Mouse (Mus musculus) lung, postnatal 0 days (tissue): ENCODE data around the gene 1700017B05Rik. TPM values are rescaled to one million over a fixed set of nuclear protein-coding genes. Genes with fewer than 3 reads are reported as not detected.
"Not testable (repeated sequence)": the region's sequence is repeated elsewhere in the genome, so short reads cannot be mapped to it uniquely, and the experiment has no call there.

ENCODE experiments used
- ATAC-seq: fragments of 200-750 bp; cut with Nextera tagmentation; 2 replicates; pipeline ENCODE4 v1.8.0; 2017; ENCODE audit warnings: moderate library complexity
- DNase-seq: peaks from one replicate; pipeline ENCODE4 v3.0.0-alpha.2; 2016; ENCODE audit warnings: low spot score
- H3K27ac ChIP-seq: fragments of 300-500 bp; sonication (generic); 2 replicates; pipeline ENCODE4 v1.5.1; 2014; ENCODE audit warnings: antibody characterized with exemption, mild to moderate bottlenecking, low read length, mixed read lengths
- H3K27me3 ChIP-seq: fragments of 300-500 bp; sonication (generic); replicated peaks from 2 replicates; pipeline ENCODE4 v1.6.1; 2014; ENCODE audit warnings: low read length, mixed read lengths; ENCODE audit not compliant: insufficient read depth
- H3K36me3 ChIP-seq: fragments of 300-500 bp; sonication (generic); 2 replicates; pipeline ENCODE4 v1.6.1; 2014; ENCODE audit warnings: low read length, mixed read lengths; ENCODE audit not compliant: insufficient read depth
- H3K4me1 ChIP-seq: fragments of 300-500 bp; sonication (generic); 2 replicates; pipeline ENCODE4 v1.6.1; 2014; ENCODE audit warnings: antibody characterized with exemption, low read depth, low read length, mixed read lengths; ENCODE audit not compliant: insufficient read depth
- H3K4me2 ChIP-seq: fragments of 300-500 bp; sonication (generic); replicated peaks from 2 replicates; pipeline ENCODE4 v1.6.1; 2014; ENCODE audit warnings: low read depth, mild to moderate bottlenecking, low read length, moderate library complexity, mixed read lengths
- H3K4me3 ChIP-seq: fragments of 300-500 bp; sonication (generic); 2 replicates; pipeline ENCODE4 v1.5.1; 2014; ENCODE audit warnings: low read depth, low read length
- H3K9ac ChIP-seq: fragments of 300-500 bp; sonication (generic); replicated peaks from 2 replicates; pipeline ENCODE4 v1.6.1; 2014; ENCODE audit warnings: low read depth, mild to moderate bottlenecking
- H3K9me3 ChIP-seq: fragments of 300-500 bp; sonication (generic); 2 replicates; pipeline ENCODE4 v1.6.1; 2016; ENCODE audit warnings: low read length, mixed read lengths
- CTCF ChIP-seq: IDR thresholded peaks from 2 replicates; pipeline ENCODE4 v1.5.1; 2016; ENCODE audit warnings: antibody characterized with exemption, mild to moderate bottlenecking
- EP300 ChIP-seq: IDR thresholded peaks from 2 replicates; pipeline ENCODE4 v1.6.1; 2016; ENCODE audit warnings: antibody characterized with exemption, mild to moderate bottlenecking, control low read depth
- WGBS: fragments of 180-500 bp; shearing (Covaris S2); extraction: QIAGEN DNeasy Blood & Tissue Kit; methylation state at CpG from one replicate; pipeline ENCODE4 v1.1.7; 2014; 5-methylcytosine and 5-hydroxymethylcytosine counted together
- polyA plus RNA-seq: library from polyadenylated mRNA; unstranded; fragments of >200 nt; fragmentation: Nextera tagmentation; extraction: Ambion mirVana; gene quantifications from 2 replicates; pipeline ENCODE4 v1.2.1, GENCODE M21; 2015

The 1700017B05Rik gene
- polyA plus RNA-seq = 15.6 TPM in 2 replicates

DNA sequence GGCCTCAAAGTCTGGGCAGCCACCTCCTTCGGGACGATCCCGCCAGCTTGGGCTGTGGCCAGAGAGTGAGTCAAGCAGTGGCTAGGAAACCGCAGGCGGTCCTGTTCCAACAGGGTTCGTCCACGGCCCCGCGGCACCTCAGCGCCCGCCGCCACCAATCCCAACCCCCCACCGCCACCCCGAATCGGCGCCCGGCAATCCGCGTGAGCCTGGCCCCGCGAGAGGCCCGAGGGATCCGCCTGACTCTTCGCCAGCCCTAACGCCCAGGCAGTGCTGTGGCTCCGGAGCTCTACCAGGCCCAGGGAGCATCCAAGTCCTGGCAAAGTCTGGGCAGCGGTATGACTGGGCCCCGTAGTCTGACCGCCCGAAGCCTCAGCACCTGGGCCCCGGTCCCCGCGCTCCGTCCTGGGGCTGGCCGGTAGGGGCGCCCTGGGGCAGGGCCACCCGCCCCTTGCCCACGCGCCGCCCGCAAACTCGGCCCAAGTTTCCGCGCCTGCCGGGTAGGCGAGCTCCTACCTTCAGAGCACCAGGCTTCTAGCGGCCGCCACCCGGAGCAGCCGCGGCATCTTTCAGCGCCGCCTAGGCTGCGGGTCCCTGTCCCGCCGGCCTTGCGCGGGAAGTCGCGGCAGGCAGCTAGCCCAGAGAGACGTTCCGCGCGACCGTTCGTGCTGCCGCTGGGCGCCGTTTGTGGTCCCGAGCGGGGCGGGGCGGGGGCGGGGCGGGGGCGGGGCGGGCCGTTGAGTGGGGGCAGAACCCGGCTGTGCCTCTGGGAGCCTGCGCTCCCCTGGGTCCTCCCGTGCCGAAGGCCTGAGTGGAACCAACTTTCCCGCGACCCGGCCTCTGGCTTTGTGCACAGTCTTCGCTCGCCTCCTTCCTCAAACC lies at the start of gene 1700017B05Rik:
TSS of gene 1700017B05Rik (minus strand) at position 700 of the 882 bp plus-strand sequence.
- Histone ChIP-seq H3K27ac (peak within 1 kb of the TSS; percentile 89), H3K36me3 (peaks cover 16% of the 10 kb centered on the region), H3K4me2 (peak within 1 kb of the TSS; percentile 90), H3K4me3 (peak within 1 kb of the TSS; percentile 79), H3K27me3 (no peaks in the 10 kb centered on the region), H3K9ac (peak within 1 kb of the TSS; percentile 91), H3K4me1 (peaks cover 8% of the 10 kb centered on the region), H3K9me3 (no peaks in the 10 kb centered on the region)
- ATAC-seq (peak; percentile 87), DNase-seq (peak; percentile 78)
- TF ChIP-seq CTCF (peak; percentile 84), EP300 (no peak)
- WGBS = 2% methylated on average over 66 of the region's 87 CpGs

DNA sequence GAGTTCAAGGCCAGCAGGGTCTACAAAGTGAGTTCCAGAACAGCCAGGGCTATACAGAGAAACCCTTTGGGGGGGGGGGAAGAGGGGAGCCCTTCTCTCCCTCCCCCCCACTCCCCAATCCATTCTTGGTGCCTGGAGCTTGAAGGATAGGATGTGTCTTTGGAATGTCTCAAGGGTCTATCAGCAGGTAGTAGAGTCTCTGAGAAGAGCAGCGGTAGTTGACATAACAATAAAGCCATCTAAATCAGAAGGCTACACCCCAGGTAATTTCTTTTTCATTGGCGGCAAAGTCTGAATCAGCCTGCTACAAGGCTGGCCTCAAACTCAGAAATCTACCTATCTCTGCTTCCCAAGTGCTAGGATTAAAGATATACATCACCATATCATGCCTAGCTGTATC lies 48.5 kb upstream of the 1700017B05Rik start:
- Histone ChIP-seq H3K27ac (no peak overlapping the region), H3K9ac (no peak overlapping the region), H3K36me3 (no peaks in the 10 kb centered on the region), H3K4me2 (no peak overlapping the region), H3K27me3 (no peaks in the 10 kb centered on the region), H3K9me3 (no peaks in the 10 kb centered on the region), H3K4me1 (no peaks in the 10 kb centered on the region), H3K4me3 (no peak overlapping the region)
- 95% methylated on average over 2 of the region's 2 CpGs for WGBS
- TF ChIP-seq EP300 = no peak
- no peak for TF ChIP-seq CTCF
- DNase-seq (no peak), ATAC-seq (no peak)

DNA sequence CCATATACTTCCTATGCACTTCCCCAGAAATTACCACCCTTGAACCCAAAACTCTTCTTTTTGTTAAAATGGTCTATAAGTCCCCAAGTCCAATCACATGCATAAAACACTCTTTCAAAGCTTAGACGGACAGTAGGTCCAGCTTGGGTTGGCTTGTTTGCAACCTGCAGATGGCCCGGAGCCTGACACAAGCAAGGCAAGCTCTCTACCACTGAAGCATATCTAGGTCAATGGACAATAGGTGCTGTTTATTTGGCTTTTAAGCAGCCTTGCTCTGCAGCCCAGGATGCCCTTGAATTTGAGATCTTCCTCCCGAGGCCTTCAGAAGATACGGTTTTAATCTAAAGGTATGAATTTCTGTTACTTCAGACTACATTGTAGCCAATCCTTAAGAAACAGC lies 46.9 kb upstream of the 1700017B05Rik start:
- Histone ChIP-seq H3K27ac (no peak overlapping the region), H3K9ac (no peak overlapping the region), H3K9me3 (no peaks in the 10 kb centered on the region), H3K27me3 (no peaks in the 10 kb centered on the region), H3K36me3 (no peaks in the 10 kb centered on the region), H3K4me3 (no peak overlapping the region), H3K4me2 (no peak overlapping the region), H3K4me1 (no peaks in the 10 kb centered on the region)
- no peak for DNase-seq
- 90% methylated on average over 4 of the region's 4 CpGs for WGBS
- ATAC-seq = no peak
- no peak for TF ChIP-seq EP300
- no peak for TF ChIP-seq CTCF

DNA sequence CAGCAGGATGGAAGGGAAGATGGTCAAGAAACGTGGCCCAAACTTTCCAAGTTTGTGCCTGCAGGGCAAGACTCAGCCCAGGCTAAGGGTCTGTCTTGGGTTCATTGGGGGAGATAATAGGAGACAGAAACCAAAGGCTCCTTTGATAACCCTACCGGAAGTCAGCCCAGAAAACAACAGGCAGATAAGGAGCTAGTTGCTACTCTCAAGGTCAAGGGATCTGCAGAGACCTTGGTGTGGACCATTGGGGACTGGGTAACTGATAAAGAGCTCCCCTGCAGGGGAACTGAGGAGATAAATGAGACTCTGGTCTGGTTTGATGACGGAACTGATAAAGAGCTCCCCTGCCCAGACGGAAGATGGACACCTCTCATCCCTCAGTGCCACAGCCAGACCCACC lies 45.0 kb upstream of the 1700017B05Rik start:
- Histone ChIP-seq H3K9me3 (no peaks in the 10 kb centered on the region), H3K4me1 (no peaks in the 10 kb centered on the region), H3K27ac (no peak overlapping the region), H3K27me3 (no peaks in the 10 kb centered on the region), H3K9ac (no peak overlapping the region), H3K4me2 (no peak overlapping the region), H3K36me3 (no peaks in the 10 kb centered on the region), H3K4me3 (no peak overlapping the region)
- ATAC-seq (no peak), DNase-seq (no peak)
- WGBS = 79% methylated on average over 4 of the region's 4 CpGs
- TF ChIP-seq CTCF (no peak), EP300 (no peak)

DNA sequence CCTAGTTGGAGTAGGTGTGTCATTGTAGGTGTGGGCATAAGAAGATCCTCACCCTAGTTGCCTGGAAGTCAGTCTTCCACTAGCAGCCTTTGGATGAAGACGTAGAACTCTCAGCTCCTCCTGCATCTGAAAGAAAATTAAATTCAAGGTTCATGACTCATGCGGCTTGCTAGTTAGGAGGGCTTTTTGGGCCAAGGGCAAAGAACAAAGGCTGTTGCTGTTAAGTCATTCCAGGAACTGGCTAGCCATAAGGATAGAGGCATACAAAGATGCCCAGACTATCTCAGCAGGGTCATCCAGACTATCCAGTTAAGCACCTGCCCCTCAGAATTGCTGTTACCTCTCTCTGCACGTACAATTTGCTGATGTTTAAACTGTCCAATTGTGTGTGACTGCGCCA lies 42.3 kb upstream of the 1700017B05Rik start:
- H3K27me3 ChIP-seq, H3K36me3 ChIP-seq, H3K27ac ChIP-seq, H3K4me2 ChIP-seq, ATAC-seq, DNase-seq, H3K9ac ChIP-seq, H3K9me3 ChIP-seq, H3K4me1 ChIP-seq, H3K4me3 ChIP-seq: not testable (repeated sequence)
- 94% methylated on average over 4 of the region's 4 CpGs for WGBS

DNA sequence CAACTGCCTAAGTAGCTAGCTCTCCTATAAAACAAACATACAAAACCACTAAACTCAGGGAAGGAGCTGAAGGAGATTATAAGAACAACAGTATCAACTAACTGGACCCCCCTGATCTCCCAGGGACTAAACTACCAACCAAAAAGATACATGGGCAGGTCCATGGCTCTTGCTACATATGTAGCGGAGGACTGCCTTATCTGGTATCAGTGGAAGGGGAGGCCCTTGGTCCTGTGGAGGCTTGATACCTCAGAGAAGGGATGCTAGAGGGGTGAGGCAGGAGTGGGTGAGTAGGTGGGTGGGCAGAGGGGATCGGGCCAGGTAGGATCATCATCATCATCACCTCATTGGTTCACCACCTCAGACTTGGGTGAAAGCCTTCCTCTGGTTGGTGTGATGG lies 41.8 kb upstream of the 1700017B05Rik start:
- no peaks in the 10 kb centered on the region for H3K4me1 ChIP-seq
- H3K4me2 ChIP-seq = no peak overlapping the region
- H3K4me3 ChIP-seq = no peak overlapping the region
- H3K27me3 ChIP-seq = no peaks in the 10 kb centered on the region
- no peaks in the 10 kb centered on the region for H3K36me3 ChIP-seq
- TF ChIP-seq EP300 (no peak), CTCF (no peak)
- no peak overlapping the region for H3K9ac ChIP-seq
- H3K27ac ChIP-seq = no peak overlapping the region
- DNase-seq = no peak
- no peak for ATAC-seq
- no peaks in the 10 kb centered on the region for H3K9me3 ChIP-seq
- WGBS = 95% methylated on average over 2 of the region's 2 CpGs
